Mouse (Mus musculus): ENCODE measurements around the gene Akain1.

Gene Akain1

GRCm38 (mm10) chr17:69487116-69487515, 48.0 kb downstream of the Akain1 start:
- no peak for DNase-seq

GRCm38 (mm10) chr17:69487884-69488283, 48.8 kb downstream of the Akain1 start:
- no peak for DNase-seq

GRCm38 (mm10) chr17:69488826-69489225, 49.7 kb downstream of the Akain1 start:
- no peak for DNase-seq

GRCm38 (mm10) chr17:69492368-69492767, 53.2 kb downstream of the Akain1 start:
- no peak for DNase-seq

GRCm38 (mm10) chr17:69495531-69495930, 56.4 kb downstream of the Akain1 start:
- no peak for DNase-seq

- no peak for DNase-seq
These were observed 57.0 kb downstream of the Akain1 start for GRCm38 (mm10) chr17:69496125-69496524.

GRCm38 (mm10) chr17:69497315-69497714, 58.2 kb downstream of the Akain1 start:
- DNase-seq: no peak

GRCm38 (mm10) chr17:69498913-69499312, 59.8 kb downstream of the Akain1 start:
- DNase-seq: no peak

GRCm38 (mm10) chr17:69499441-69499840, 60.3 kb downstream of the Akain1 start:
- no peak for DNase-seq

- no peak for DNase-seq
These were observed 66.9 kb downstream of the Akain1 start for GRCm38 (mm10) chr17:69506070-69506469.

GRCm38 (mm10) chr17:69516344-69516907, 77.3 kb downstream of the Akain1 start:
- no peak for DNase-seq

- DNase-seq: no peak
These were observed 92.3 kb downstream of the Akain1 start for GRCm38 (mm10) chr17:69531472-69531871.

Data from right cerebral cortex, postnatal 14 days (tissue).